Mouse (Mus musculus) forebrain, embryonic 11.5 days (tissue): ENCODE measurements around the gene Fgf5. TPM values are rescaled to one million over a fixed set of nuclear protein-coding genes. Genes with fewer than 3 reads are reported as not detected.

ENCODE experiments used
- ATAC-seq: fragments of 200-750 bp; cut with Nextera tagmentation; replicated peaks from 2 replicates; pipeline ENCODE4 v1.8.0; 2017; ENCODE audit warnings: moderate TSS enrichment; ENCODE audit not compliant: low FRiP score
- DNase-seq: peaks from one replicate; pipeline ENCODE4 v3.0.0-alpha.2; 2017; ENCODE audit warnings: low spot score
- H3K27ac ChIP-seq: fragments of 300-500 bp; sonication (generic); 2 replicates; pipeline ENCODE4 v1.5.1; 2014; ENCODE audit warnings: low read depth, low read length
- H3K27me3 ChIP-seq: fragments of 300-500 bp; sonication (generic); 2 replicates; pipeline ENCODE4 v1.6.1; 2014; ENCODE audit warnings: mild to moderate bottlenecking, low read length, mixed read lengths; ENCODE audit not compliant: control insufficient read depth, insufficient read depth
- H3K36me3 ChIP-seq: fragments of 300-500 bp; sonication (generic); 2 replicates; pipeline ENCODE4 v1.6.1; 2014; ENCODE audit warnings: mild to moderate bottlenecking, low read length, moderate library complexity, mixed read lengths; ENCODE audit not compliant: control insufficient read depth, insufficient read depth
- H3K4me1 ChIP-seq: fragments of 300-500 bp; sonication (generic); replicated peaks from 2 replicates; pipeline ENCODE4 v1.6.1; 2014; ENCODE audit warnings: low read length, mixed read lengths; ENCODE audit not compliant: control insufficient read depth, insufficient read depth
- H3K4me2 ChIP-seq: fragments of 300-500 bp; sonication (generic); 2 replicates; pipeline ENCODE4 v1.6.1; 2014; ENCODE audit warnings: low read depth, mild to moderate bottlenecking, low read length, moderate library complexity, mixed read lengths; ENCODE audit not compliant: severe bottlenecking
- H3K4me3 ChIP-seq: fragments of 300-500 bp; sonication (generic); 2 replicates; pipeline ENCODE4 v1.5.1; 2014; ENCODE audit warnings: low read depth, low read length
- H3K9ac ChIP-seq: fragments of 300-500 bp; sonication (generic); 2 replicates; pipeline ENCODE4 v1.6.1; 2014; ENCODE audit warnings: low read length
- H3K9me3 ChIP-seq: fragments of 300-500 bp; sonication (generic); 2 replicates; pipeline ENCODE4 v1.6.1; 2016; ENCODE audit warnings: low read length, mixed read lengths; ENCODE audit not compliant: control insufficient read depth
- WGBS: fragments of 180-500 bp; shearing (Covaris S2); extraction: QIAGEN DNeasy Blood & Tissue Kit; methylation state at CpG from one replicate; pipeline ENCODE4 v1.1.7; 2014; 5-methylcytosine and 5-hydroxymethylcytosine counted together
- polyA plus RNA-seq: library from polyadenylated mRNA; unstranded; fragments of >200 nt; fragmentation: Nextera tagmentation; extraction: Ambion mirVana; gene quantifications from 2 replicates; pipeline ENCODE4 v1.2.1, GENCODE M21; 2014

Fgf5 gene
- polyA plus RNA-seq, 1 experiment from 2014 or later, result 0.16 TPM

DNA sequence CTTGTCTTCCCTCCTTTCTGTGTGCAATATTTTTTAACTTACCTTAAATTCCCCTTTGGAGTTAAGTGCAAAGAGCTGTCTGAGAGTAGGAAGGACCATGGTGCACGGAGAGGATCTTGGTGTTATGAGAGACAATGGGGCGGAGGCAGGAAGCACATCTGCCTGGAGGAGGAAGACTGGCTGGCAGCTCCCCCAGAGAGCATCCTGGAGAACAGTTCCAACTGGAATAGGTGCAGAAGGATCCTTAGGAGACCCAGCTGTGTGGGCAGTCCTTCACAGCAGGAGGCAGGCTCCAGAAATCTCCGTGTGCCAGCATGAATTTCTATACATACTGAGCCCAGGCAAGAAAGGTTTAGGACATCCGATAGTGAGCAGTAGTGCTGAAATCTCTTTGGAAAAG lies 8.0 kb upstream of the Fgf5 start:
- ATAC-seq (no peak), DNase-seq (no peak)
- H3K4me2 ChIP-seq, result no peak overlapping the region
- 41% methylated on average over 4 of the region's 4 CpGs for WGBS
- H3K9me3 ChIP-seq, result no peaks in the 10 kb centered on the region
- no peaks in the 10 kb centered on the region for H3K27me3 ChIP-seq
- no peak overlapping the region for H3K27ac ChIP-seq
- H3K36me3 ChIP-seq, result no peaks in the 10 kb centered on the region
- no peaks in the 10 kb centered on the region for H3K4me1 ChIP-seq
- H3K9ac ChIP-seq, result no peak overlapping the region
- H3K4me3 ChIP-seq, result no peak overlapping the region

DNA sequence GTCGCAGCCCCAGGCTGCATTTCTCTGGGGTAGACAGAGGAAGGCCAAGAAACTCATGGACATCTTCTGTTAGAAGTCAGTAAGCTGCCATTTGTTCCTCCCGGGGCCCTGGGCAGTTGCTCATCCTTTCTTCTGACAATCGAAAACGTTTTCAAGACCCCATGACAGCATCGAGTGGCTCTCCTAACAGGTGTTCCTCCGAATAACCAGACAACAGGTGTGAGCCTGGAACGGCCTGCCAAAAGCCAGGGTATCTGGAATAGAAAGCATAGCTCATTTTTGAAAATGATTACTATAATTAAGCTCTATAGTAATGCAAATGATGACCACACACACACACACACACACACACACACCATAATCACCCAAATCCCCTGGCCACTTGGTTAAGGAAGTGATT lies 7.2 kb upstream of the Fgf5 start:
- no peaks in the 10 kb centered on the region for H3K4me1 ChIP-seq
- H3K4me2 ChIP-seq, result no peak overlapping the region
- H3K27ac ChIP-seq, result no peak overlapping the region
- ATAC-seq, result no peak
- DNase-seq, result no peak
- H3K36me3 ChIP-seq, result no peaks in the 10 kb centered on the region
- H3K4me3 ChIP-seq, result no peak overlapping the region
- H3K9me3 ChIP-seq, result no peaks in the 10 kb centered on the region
- no peaks in the 10 kb centered on the region for H3K27me3 ChIP-seq
- H3K9ac ChIP-seq, result no peak overlapping the region
- 74% methylated on average over 7 of the region's 7 CpGs for WGBS

DNA sequence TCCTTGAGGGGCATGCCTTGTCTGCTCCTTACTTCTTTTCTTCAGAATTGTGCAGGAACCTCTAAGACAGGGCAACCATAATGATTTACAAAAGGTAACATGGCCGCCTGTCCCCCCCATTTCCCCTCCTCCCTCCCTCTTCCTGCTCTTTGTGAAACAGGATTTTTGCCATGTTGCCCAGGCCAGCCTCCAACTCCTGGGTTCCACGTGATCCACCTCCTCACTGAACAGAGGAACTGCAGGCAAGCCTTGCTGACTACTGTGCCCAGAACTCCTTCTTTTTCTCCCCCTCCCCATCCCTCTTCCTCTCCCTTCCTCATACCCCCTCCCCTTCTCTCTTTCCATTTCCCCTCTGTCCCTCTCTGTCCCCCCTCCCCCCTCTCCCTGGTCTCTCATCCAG lies 6.5 kb upstream of the Fgf5 start:
- Histone ChIP-seq H3K4me1 (no peaks in the 10 kb centered on the region), H3K4me3 (no peak overlapping the region), H3K9me3 (no peaks in the 10 kb centered on the region), H3K9ac (no peak overlapping the region), H3K27me3 (peaks cover 5% of the 10 kb centered on the region; the same call in 1 of the 2 replicates), H3K4me2 (no peak overlapping the region), H3K27ac (no peak overlapping the region), H3K36me3 (no peaks in the 10 kb centered on the region)
- DNase-seq (no peak), ATAC-seq (no peak)
- 56% methylated on average over 2 of the region's 2 CpGs for WGBS

DNA sequence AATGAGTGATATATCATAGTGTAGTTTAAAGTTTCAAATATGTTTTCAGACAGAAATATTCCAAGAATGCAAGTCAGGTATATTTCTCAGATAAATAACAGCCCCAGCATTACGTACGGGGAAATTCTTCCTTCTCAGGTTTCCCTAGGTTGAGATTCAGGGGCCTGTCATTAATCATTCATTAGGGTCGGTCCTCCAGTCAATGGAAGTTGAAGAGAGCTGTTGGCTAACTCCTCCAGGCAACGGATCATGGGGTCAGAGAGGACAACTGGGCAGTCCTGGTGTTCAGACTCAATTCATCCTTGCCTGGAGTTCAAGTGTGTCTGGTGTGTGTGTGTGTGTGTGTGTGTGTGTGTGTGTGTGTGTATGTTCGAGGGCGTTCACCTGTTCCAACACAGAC lies 837 bp upstream of the Fgf5 start:
- H3K4me1 ChIP-seq, result peaks cover 7% of the 10 kb centered on the region; the same call in 1 of the 2 replicates
- H3K27me3 ChIP-seq, result peaks cover 36% of the 10 kb centered on the region
- H3K9me3 ChIP-seq, result no peaks in the 10 kb centered on the region
- H3K36me3 ChIP-seq, result no peaks in the 10 kb centered on the region
- 22% methylated on average over 6 of the region's 6 CpGs for WGBS
- H3K9ac ChIP-seq, result no peak overlapping the region
- no peak overlapping the region for H3K4me3 ChIP-seq
- H3K27ac ChIP-seq, result no peak overlapping the region
- no peak for DNase-seq
- no peak for ATAC-seq
- no peak overlapping the region for H3K4me2 ChIP-seq

DNA sequence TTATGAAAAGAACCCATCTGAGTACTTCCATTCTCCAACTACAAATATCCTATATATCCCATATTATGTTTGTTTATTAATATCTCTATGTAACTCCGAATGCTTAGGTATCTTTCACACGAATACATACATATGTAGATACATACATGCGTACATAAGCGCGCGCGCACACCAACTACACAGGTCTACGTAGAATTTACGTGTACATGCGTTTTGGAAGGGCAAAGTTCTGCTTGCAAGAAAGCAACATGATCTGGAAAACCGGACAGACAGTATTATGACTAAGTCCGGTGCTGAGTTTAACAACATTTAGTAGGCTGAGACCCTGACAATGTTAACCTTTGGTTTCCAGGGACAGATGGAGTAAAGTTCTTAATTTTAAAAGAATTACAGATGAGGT lies 1.2 kb downstream of the Fgf5 start:
- DNase-seq (no peak), ATAC-seq (no peak)
- Histone ChIP-seq H3K9me3 (no peaks in the 10 kb centered on the region), H3K27ac (no peak overlapping the region), H3K4me2 (no peak overlapping the region), H3K4me1 (peaks cover 7% of the 10 kb centered on the region; the same call in 1 of the 2 replicates), H3K36me3 (no peaks in the 10 kb centered on the region), H3K27me3 (peaks cover 36% of the 10 kb centered on the region), H3K4me3 (no peak overlapping the region), H3K9ac (no peak overlapping the region)
- 3% methylated on average over 12 of the region's 12 CpGs for WGBS

DNA sequence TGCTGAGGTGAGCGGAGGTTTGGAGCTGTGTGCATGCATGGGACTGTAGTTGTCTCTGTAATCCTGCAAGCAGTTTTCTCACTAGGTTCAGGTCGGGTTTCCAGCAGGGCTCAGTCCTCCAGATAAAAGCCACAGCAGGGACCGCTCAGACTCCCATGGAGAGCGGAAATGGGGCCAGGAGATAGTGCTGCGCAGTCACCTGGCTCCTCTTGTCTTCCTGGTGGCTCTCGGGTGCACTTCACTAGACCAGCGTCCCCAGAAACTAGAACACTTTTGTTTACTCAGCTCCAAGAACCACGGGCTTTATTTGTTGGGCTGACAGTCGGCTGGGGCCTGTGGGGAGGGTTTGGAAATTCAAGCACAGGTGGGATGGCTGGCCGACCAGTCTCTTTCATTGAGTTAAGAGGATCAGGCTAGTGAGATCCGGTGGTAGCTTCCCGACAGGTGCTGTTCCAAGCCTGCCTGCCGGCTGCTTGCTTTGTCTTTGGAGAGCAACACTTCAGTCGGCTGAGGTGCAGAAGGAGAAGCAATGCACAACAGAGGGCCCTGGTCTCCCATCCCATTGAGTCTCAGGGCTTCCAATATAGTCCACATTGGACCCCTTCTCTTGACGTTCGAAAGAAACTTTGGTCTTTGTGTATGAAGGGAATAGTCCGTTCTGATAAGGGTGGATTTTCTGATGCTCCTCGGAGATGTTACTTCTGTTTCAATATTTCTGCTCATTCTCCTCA lies 1.9 kb downstream of the Fgf5 start:
- ATAC-seq (no peak), DNase-seq (peak; percentile 55)
- Histone ChIP-seq H3K4me3 (no peak overlapping the region), H3K4me2 (no peak overlapping the region), H3K27ac (no peak overlapping the region), H3K36me3 (no peaks in the 10 kb centered on the region), H3K9ac (no peak overlapping the region), H3K27me3 (peaks cover 36% of the 10 kb centered on the region), H3K4me1 (peaks cover 7% of the 10 kb centered on the region; the same call in 1 of the 2 replicates), H3K9me3 (no peaks in the 10 kb centered on the region)
- 5% methylated on average over 18 of the region's 18 CpGs for WGBS

DNA sequence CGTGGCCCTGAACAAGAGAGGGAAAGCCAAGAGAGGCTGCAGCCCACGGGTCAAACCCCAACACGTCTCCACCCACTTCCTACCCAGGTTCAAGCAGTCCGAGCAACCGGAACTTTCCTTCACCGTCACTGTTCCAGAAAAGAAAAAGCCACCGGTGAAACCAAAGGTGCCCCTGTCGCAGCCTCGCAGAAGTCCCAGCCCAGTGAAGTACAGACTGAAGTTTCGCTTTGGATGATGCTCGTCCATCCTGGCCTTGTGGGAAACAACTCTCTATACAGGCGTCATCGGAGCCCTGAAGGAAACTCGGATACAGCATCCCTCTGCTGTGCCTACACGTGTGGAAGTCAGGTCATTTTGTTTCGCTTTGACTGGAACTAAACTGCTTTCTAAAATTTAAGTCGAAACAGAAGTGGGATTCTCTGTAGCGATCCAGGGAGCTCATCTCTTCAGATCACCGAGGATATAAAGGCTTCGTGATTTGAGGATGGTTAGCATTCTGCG lies 21.4 kb downstream of the Fgf5 start:
- WGBS, result 89% methylated on average over 21 of the region's 21 CpGs
- Histone ChIP-seq H3K4me1 (no peaks in the 10 kb centered on the region), H3K9me3 (no peaks in the 10 kb centered on the region), H3K36me3 (no peaks in the 10 kb centered on the region), H3K4me3 (no peak overlapping the region), H3K27ac (no peak overlapping the region), H3K27me3 (no peaks in the 10 kb centered on the region), H3K9ac (no peak overlapping the region), H3K4me2 (no peak overlapping the region)
- DNase-seq, result no peak
- ATAC-seq, result no peak

DNA sequence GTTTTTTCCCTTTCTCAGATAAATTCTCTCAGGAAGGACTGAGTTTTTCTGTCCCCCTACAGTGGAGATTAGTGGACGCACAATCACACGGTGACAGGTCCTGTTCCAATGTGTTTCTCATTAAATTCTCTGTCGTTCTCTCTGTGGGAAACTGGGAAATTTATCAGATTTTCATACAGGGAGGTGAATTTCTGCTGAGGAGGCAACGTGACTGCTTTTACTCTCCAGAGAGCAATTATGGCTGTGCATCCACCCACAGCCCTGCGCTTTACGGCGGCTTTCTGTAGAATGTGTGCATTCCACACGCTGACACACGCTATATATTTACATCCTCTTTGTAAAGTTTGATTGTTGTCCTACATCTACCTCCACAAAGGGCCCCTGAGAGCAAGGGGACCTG lies 28.0 kb downstream of the Fgf5 start:
- no peak overlapping the region for H3K9ac ChIP-seq
- H3K4me2 ChIP-seq, result no peak overlapping the region
- H3K4me3 ChIP-seq, result no peak overlapping the region
- no peak for DNase-seq
- no peak overlapping the region for H3K27ac ChIP-seq
- WGBS, result 50% methylated on average over 9 of the region's 9 CpGs
- H3K9me3 ChIP-seq, result no peaks in the 10 kb centered on the region
- no peaks in the 10 kb centered on the region for H3K27me3 ChIP-seq
- H3K4me1 ChIP-seq, result 0 out of 2 replicates have a peak, but pooled peaks cover 2% of the 10 kb centered on the region
- H3K36me3 ChIP-seq, result no peaks in the 10 kb centered on the region
- ATAC-seq, result no peak
